Mouse (Mus musculus) cerebral cortex, adult 2 months (tissue): ENCODE data around the gene Frmd5.

Experiments
- WGBS: fragments of 180-500 bp; shearing (Covaris S2); methylation state at CpG from one replicate; pipeline ENCODE4 v1.1.7; 2018; 5-methylcytosine and 5-hydroxymethylcytosine counted together

The Frmd5 gene

DNA sequence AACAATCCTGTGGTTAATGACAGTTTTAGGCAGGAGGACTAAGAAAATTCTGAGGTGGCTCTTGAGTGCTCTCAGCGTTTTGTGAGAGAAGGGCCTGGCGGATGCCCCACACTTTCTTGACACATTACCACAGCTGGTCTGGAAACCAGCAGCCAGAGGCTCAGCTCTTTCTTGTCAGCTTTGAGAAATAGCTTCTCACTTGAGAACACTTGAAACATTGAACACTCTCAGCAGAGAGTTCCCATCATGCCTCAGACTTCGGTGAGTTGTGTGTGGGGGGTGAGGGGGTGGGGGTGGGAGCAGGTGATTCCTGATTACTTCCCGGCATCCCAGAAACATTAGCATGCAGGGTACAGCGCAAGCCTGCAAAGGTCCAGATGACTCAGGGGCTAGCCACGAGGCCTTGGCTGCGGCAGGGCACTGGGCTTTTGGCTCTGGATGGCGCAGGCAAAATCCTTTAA lies 231.1 kb downstream of the Frmd5 start:
- 54% methylated on average over 8 of the region's 8 CpGs for WGBS

DNA sequence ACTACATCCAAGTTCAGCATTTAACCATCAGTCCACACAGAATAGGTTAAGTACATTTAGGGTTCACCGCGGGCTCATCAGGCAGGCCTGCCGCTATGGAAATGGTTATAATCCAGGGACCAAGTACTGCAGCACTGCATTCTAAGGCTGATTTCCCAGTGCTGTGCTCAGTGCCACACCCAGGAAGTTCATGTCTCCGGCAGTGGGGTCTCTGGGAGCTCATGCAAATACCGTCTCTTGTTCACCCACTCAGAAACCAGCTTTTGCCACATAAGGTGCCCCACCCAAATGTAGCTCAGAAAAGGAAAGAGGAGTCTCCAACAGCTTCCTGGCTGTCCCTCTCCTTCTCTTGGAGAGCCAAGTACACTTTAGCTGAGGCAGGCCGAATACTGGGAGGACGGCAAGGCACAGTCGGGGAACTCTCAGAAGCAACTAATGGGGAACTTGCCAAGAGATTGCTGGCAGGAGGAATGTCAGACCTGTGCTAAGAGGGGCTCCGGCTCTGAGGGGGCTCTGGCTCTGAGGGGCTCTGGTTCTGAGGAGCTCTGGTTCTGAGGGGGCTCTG lies 232.7 kb downstream of the Frmd5 start:
- 44% methylated on average over 9 of the region's 9 CpGs for WGBS

GRCm38 (mm10) chr2:121571780-121572179 lies 235.1 kb downstream of the Frmd5 start:
- 11% methylated on average over 7 of the region's 7 CpGs for WGBS

DNA sequence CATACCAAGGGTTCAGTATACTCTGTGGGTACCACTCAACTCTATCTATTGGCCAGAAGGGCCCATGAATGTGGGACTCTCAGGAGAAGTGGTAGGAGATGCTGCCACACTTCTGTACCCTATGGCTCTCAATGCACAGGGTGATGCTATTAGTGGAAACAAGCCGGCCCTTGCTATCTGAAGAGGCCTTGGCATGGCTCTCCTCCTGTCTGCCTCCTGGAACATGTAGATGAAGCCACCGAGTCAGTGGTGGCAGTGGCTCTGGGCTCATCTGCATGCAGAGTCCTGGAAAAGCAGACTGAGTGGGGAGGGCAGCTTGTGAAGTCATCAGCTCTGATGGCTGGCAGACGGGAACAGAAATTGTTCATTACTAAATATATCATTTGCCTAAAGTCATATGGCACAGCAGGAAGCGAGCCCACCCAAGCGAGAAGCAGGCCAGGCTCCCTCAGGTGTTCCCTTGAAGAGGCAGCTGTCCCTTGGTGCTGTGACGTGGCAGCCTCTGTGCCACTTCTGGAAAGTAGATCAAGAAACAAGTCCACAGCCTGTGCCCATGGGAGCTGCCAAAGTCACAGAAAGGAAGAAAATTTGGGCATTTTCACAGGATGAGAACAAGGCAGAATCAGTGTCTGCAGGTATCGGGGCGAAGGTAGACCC lies 235.8 kb downstream of the Frmd5 start:
- WGBS = 53% methylated on average over 8 of the region's 8 CpGs

DNA sequence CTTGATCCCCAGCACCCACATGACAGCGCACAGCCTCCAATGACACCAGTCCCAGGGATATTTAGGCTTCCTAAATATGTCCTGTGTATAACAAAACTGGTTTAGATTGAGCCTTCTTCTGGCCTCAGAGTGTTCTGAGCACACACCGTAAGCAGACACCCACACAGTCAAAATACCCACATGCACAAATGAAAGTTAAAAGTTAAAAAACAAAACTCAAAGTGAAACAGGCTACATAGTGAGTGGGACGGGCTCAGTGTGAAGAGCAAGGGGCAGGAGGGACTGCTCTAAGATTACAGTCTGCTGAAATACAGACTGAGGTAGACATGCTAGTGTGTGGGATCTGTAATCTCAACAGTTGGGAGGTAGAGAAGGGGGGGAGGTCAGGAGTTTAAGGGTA lies 236.8 kb downstream of the Frmd5 start:
- WGBS = 71% methylated on average over 3 of the region's 3 CpGs

DNA sequence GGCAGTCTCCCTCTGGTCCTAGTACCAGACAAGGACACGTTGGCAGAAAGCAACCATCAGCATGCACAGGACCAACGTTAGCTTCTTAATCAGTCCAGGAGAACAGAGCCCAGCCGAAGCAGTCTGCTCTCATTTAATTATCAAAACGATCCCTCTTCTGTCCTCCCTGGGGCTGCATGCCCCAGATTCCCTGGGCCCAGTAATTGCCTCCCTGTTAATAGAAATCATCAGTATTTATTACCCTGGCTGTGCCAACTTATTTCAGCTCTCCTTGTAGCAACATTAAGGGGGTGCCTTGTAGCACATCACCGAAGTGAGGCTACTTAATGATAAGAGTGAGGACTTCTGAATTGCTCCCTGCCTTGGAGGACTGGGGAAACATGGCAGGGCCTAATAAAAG lies 241.0 kb downstream of the Frmd5 start:
- 54% methylated on average over 5 of the region's 5 CpGs for WGBS

- 88% methylated on average over 3 of the region's 3 CpGs for WGBS
Measured at GRCm38 (mm10) chr2:121563117-121563516, 243.8 kb downstream of the Frmd5 start.

DNA sequence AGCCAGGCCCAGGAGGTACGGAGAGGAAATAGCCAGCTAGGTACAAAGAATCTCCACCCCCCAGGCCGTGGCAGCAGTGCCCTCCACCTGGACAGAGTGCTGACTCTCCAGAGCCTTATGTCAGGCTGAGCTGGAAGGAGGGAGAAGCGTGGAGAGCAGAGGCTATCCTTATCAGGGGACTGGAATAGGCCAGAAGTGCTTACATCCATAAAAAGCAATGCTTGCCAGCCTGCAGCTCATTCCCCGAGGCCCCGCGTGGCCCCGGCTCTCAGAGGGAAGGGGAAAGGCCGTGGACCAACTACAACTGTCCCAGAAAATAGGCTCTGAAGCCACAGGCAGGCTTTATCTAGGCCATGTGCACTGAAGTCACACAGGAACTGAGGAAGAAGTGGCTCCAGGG lies 255.6 kb downstream of the Frmd5 start:
- 84% methylated on average over 8 of the region's 8 CpGs for WGBS

GRCm38 (mm10) chr2:121549630-121550029 lies 257.3 kb downstream of the Frmd5 start:
- 87% methylated on average over 6 of the region's 6 CpGs for WGBS

DNA sequence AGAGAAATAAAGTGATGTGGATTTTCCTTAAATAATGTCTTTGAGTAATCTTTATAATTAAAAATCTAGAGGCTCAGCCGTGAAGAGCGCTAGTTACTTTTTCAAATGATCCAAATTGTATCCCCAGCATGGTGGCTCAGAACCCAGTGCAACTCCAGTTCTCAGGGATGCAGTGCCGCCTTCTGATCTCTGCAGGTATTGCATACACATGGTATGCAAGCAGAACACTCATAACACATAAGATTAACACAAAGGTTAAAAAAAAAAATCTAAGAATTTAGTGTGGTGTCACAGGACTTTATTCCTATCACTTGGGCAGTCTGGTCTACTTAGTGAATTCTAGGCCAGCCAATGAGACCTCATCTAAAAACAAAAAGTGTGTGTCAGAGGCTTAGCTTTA lies 262.1 kb downstream of the Frmd5 start:
- WGBS = 92% methylated on average over 3 of the region's 3 CpGs

DNA sequence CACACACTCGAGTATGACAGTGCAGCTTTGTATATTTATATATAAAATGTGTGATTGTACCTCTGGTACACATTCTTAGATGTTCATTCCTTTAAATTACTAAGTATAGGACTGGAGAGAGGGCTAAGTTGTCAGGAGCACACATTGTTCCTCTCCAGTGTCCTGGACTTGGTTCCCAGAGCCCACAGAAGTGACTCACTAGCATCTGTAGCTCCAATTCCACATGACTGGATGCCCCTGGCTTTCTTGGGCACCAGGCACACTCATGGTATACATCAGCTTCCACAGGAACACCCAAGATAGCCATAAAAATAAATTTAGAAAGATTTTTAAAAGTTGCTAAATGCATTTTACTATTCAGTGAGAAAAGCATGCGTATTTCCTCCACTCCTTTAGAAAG lies 281.8 kb downstream of the Frmd5 start:
- 48% methylated on average over 2 of the region's 2 CpGs for WGBS

DNA sequence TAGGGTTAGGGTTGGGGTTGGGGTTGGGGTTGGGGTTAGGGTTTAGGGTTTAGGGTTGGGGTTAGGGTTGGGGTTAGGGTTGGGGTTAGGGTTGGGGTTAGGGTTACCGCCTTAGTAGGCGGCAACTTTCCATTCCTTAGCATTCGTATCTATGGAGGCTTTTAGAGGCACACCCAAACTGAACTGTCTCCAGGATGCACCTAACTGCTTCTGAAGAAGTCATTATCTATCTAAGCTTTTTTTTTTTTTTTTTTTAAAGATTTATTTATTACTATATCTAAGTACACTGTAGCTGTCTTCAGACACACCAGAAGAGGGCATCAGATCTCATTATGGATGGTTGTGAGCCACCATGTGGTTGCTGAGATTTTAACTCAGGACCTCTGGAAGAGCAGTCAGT lies 284.1 kb downstream of the Frmd5 start:
- 98% methylated on average over 3 of the region's 3 CpGs for WGBS

DNA sequence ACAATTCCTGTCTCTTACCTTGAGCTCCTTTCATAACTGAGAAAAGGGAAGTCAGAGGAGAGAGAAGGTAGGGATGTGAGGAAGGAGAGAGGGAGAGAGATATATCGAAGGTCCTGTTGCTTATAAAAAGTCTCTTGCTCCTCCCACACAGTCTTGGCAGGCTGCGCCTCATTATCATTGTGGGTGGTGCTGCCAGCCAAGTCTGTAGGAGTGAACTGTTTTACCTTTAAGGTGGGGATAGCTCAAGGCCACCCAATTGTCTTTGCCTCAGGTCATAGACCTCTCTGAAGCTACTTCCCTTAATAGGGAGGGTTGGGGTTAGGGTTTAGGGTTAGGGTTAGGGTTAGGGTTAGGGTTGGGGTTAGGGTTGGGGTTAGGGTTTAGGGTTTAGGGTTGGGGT lies 284.9 kb downstream of the Frmd5 start:
- WGBS = 38% methylated on average over 2 of the region's 2 CpGs

DNA sequence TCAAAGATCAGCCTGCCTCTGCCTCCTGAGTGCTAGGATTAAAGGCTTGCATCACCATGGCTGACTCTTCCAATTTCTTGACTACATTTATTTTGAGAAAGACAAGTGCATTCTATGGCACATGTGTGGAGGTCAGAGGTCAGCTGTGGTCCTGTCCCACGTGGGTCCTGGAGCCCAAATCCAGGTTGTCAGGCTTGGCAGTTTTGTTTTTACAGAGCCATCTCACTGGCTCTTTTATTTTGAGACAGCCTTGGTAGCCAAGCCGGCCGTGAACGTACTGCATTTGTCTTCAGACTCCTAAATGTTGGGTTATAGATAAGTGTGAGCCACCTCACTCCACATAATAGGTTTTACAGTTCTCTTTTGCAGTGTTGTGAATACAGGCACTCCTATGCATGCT lies 288.2 kb downstream of the Frmd5 start:
- WGBS = 88% methylated on average over 4 of the region's 4 CpGs

DNA sequence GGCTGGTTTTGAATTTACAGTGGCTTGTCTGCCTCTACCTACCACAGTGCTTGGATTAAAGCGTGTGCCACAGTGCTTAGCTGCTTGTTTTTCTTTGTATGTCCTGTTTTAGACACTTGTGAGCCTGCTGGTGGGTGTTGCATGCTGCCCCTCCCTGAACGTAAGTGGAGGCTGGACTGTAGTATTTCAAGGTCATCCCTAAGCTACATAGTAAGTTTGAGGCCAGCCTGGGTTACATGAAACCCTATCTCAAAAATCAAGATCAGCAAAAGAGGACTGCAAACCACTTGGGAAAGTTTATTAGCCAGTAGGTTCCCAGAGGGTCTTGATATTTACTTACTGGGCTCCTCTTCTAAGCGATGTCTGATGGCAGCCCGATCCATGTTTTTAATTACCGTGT lies 288.8 kb downstream of the Frmd5 start:
- 89% methylated on average over 5 of the region's 5 CpGs for WGBS

DNA sequence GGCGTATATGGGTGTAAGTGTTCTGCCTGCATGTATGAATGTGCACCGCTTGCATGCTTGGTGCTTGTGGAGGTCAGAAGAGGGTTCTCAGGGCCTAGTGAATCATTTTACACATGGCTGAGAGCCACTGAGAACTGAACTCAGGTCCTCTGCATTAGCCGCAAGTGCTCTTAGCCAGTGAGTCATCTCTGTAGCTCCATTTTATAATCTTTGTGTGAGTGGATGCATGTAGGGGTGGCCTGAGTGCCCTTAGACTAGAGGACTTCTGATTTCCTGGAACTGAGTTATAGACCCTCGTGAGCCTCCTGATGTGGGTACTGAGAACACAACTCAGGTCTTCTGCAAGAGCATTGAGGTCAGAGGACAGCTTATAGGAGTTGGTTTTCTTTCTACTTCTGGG lies 292.7 kb downstream of the Frmd5 start:
- 96% methylated on average over 4 of the region's 4 CpGs for WGBS

DNA sequence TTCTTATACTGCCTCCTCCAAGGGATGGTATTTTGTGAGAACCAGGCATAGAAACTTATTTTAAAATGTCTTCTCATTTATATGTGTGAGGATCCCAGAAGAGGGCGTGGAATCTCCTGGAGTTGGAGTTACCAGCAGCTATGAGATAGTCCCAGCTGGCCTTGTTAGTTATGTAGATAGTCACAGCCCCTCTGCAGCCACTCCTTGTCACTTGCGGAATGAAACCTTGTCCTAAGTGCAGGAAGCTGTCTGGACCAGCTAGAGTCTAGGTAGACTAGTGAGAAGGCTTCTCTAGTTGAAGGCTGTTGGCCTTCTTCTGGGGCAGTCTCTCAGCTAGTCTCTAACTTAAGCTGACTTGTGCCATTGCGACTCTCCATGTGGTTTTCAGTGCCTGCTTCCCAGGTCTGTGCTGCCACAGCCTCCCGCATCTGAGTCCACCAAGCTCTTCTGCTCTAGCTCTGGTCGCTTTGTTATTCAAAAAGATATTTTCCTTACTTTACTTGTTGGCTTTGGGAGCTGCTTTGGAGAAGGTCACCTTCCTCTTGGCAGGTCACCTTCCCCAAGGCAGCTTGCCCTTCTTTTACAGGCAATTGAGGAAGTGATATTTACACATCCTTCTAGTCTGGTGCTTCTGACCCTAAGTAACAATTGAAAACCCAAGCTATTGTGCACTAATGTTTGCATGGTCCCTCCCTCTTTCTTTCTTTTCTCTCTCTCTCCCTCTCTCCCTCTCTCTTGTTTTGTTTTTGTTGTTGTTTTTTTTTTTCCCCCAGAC lies 293.7 kb downstream of the Frmd5 start:
- WGBS = 90% methylated on average over 5 of the region's 5 CpGs

DNA sequence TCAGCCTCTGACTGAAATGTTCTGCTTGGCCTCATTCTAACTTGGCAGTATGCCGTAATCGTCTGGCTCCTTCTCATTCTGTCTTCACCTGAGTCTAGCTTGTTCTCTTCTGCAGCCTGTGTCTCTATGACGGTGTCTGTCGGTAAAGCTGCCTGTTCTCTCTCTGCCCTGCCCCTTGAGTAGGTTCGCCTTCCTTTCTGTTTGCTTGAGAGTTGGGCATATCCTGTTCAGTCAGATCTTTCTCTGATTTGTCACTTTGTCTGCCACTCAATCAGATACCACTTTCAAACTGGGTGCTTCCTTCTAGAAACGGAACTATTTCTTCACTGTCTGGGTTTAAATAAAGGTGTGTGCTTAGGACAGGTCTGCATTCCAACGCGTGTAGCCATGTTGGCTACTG lies 295.5 kb downstream of the Frmd5 start:
- 90% methylated on average over 8 of the region's 8 CpGs for WGBS

- WGBS = 22% methylated on average over 16 of the region's 16 CpGs
Measured at GRCm38 (mm10) chr2:121509584-121509983, 297.3 kb downstream of the Frmd5 start.

GRCm38 (mm10) chr2:121507951-121508330 lies 298.9 kb downstream of the Frmd5 start:
- 79% methylated on average over 2 of the region's 2 CpGs for WGBS

GRCm38 (mm10) chr2:121507173-121507950 lies 299.5 kb downstream of the Frmd5 start:
- 9% methylated on average over 12 of the region's 12 CpGs for WGBS
